Mouse (Mus musculus) cerebellum, postnatal 25 days (tissue): ENCODE results near the gene Serp1.

Experiments
- DNase-seq, 2 experiments: peaks; one replicate each; pipeline ENCODE4 v3.0.0; 2021; ENCODE audit warnings: mixed read lengths in 2 of 2

Serp1 gene

GRCm38 (mm10) chr3:58525652-58526407 lies at the start of gene Serp1, which contains the start of gene Eif2a:
Gene Serp1, minus strand, starts transcription at chr3:58525892.
Gene Eif2a, plus strand, starts transcription at chr3:58525821.
- DNase-seq = peak; percentile 99

GRCm38 (mm10) chr3:58570821-58571220 lies 45.1 kb upstream of the Serp1 start:
- DNase-seq = no peak

- no peak for DNase-seq
Measured at GRCm38 (mm10) chr3:58561437-58561836, 35.7 kb upstream of the Serp1 start.

- no peak for DNase-seq
Measured at GRCm38 (mm10) chr3:58559887-58560286, 34.2 kb upstream of the Serp1 start.

GRCm38 (mm10) chr3:58556649-58557048 lies 31.0 kb upstream of the Serp1 start:
- DNase-seq = no peak

GRCm38 (mm10) chr3:58552001-58552811 lies 26.5 kb upstream of the Serp1 start:
- DNase-seq = no peak

GRCm38 (mm10) chr3:58536573-58536972 lies 10.9 kb upstream of the Serp1 start:
- DNase-seq = no peak

GRCm38 (mm10) chr3:58526408-58526737 lies 681 bp upstream of the Serp1 start:
- no peak for DNase-seq

GRCm38 (mm10) chr3:58525166-58525565 lies 526 bp downstream of the Serp1 start:
- DNase-seq = peak in 1 of 2 experiments; percentile 75

- DNase-seq = no peak
Measured at GRCm38 (mm10) chr3:58524246-58524645, 1.4 kb downstream of the Serp1 start.

- no peak for DNase-seq
Measured at GRCm38 (mm10) chr3:58523386-58523785, 2.3 kb downstream of the Serp1 start.

- no peak for DNase-seq
Measured at GRCm38 (mm10) chr3:58521361-58521760, 4.3 kb downstream of the Serp1 start.

GRCm38 (mm10) chr3:58520286-58520685 lies 5.4 kb downstream of the Serp1 start:
- no peak for DNase-seq

- no peak for DNase-seq
Measured at GRCm38 (mm10) chr3:58519536-58519935, 6.2 kb downstream of the Serp1 start.

GRCm38 (mm10) chr3:58518962-58519361 lies 6.7 kb downstream of the Serp1 start:
- no peak for DNase-seq

GRCm38 (mm10) chr3:58517800-58518199 lies 7.9 kb downstream of the Serp1 start:
- DNase-seq = no peak

GRCm38 (mm10) chr3:58517258-58517657 lies 8.4 kb downstream of the Serp1 start:
- DNase-seq = no peak

- no peak for DNase-seq
Measured at GRCm38 (mm10) chr3:58516602-58516976, 9.1 kb downstream of the Serp1 start.

- DNase-seq = no peak
Measured at GRCm38 (mm10) chr3:58515947-58516601, 9.6 kb downstream of the Serp1 start.

GRCm38 (mm10) chr3:58513483-58513882 lies 12.2 kb downstream of the Serp1 start:
- no peak for DNase-seq

GRCm38 (mm10) chr3:58512740-58513139 lies 13.0 kb downstream of the Serp1 start:
- DNase-seq = no peak

- DNase-seq = no peak
Measured at GRCm38 (mm10) chr3:58511581-58511980, 14.1 kb downstream of the Serp1 start.

GRCm38 (mm10) chr3:58508020-58508750 lies 17.5 kb downstream of the Serp1 start:
- no peak for DNase-seq
